Mouse (Mus musculus) intestine, embryonic 16.5 days (tissue): ENCODE results near the gene Nr6a1. TPM values are rescaled to one million over a fixed set of nuclear protein-coding genes. Genes with fewer than 3 reads are reported as not detected.

Source experiments
- ATAC-seq: fragments of 200-750 bp; cut with Nextera tagmentation; 2 replicates; pipeline ENCODE4 v1.8.0; 2017; ENCODE audit warnings: moderate TSS enrichment, moderate library complexity
- H3K27ac ChIP-seq: fragments of 300-500 bp; sonication (generic); 2 replicates; pipeline ENCODE4 v1.5.1; 2014; ENCODE audit warnings: mild to moderate bottlenecking, low read length
- H3K27me3 ChIP-seq: fragments of 300-500 bp; sonication (generic); replicated peaks from 2 replicates; pipeline ENCODE4 v1.6.1; 2014; ENCODE audit warnings: low read length, control low read depth, mixed read lengths; ENCODE audit not compliant: control insufficient read depth, insufficient read depth
- H3K36me3 ChIP-seq: fragments of 300-500 bp; sonication (generic); 2 replicates; pipeline ENCODE4 v1.6.1; 2014; ENCODE audit warnings: low read length, control low read depth; ENCODE audit not compliant: control insufficient read depth, insufficient read depth
- H3K4me1 ChIP-seq: fragments of 300-500 bp; sonication (generic); 2 replicates; pipeline ENCODE4 v1.6.1; 2014; ENCODE audit warnings: low read length, control low read depth, mixed read lengths; ENCODE audit not compliant: control insufficient read depth, insufficient read depth
- H3K4me2 ChIP-seq: fragments of 300-500 bp; sonication (generic); 2 replicates; pipeline ENCODE4 v1.6.1; 2014; ENCODE audit warnings: low read depth, low read length, control low read depth
- H3K4me3 ChIP-seq: fragments of 300-500 bp; sonication (generic); 2 replicates; pipeline ENCODE4 v1.5.1; 2014; ENCODE audit warnings: mild to moderate bottlenecking, low read length
- H3K9ac ChIP-seq: fragments of 300-500 bp; sonication (generic); 2 replicates; pipeline ENCODE4 v1.6.1; 2014; ENCODE audit warnings: low read depth, low read length
- H3K9me3 ChIP-seq: fragments of 300-500 bp; sonication (generic); 2 replicates; pipeline ENCODE4 v1.6.1; 2016; ENCODE audit warnings: low read length, control low read depth; ENCODE audit not compliant: control insufficient read depth
- WGBS: fragments of 180-500 bp; shearing (Covaris S2); extraction: QIAGEN DNeasy Blood & Tissue Kit; methylation state at CpG from one replicate; pipeline ENCODE4 v1.1.7; 2014; 5-methylcytosine and 5-hydroxymethylcytosine counted together
- polyA plus RNA-seq: library from polyadenylated mRNA; unstranded; fragments of >200 nt; fragmentation: Nextera tagmentation; extraction: Ambion mirVana; gene quantifications from 2 replicates; pipeline ENCODE4 v1.2.1, GENCODE M21; 2015

Nr6a1 gene
- polyA plus RNA-seq, 1 experiment from 2014 or later = 1.7 TPM

DNA sequence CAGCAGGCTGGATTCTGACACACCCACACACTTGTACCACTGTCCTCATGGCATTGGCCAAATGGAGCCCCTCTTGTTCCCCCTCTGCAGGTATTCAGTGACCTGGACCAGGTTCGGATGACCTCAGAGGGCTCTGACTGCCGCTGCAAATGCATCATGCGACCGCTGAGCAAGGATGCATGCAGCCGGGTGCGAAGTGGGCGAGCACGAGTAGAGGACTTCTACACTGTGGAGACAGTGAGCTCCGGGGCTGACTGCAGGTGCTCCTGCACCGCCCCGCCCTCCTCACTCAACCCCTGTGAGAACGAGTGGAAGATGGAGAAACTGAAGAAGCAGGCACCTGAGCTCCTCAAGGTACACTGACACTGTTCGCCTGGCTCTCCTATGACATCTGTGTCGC is 13.9 kb upstream of the Nr6a1 start:
- Histone ChIP-seq H3K4me2 (no peak overlapping the region), H3K4me3 (no peak overlapping the region), H3K27me3 (no peaks in the 10 kb centered on the region), H3K27ac (no peak overlapping the region), H3K36me3 (no peaks in the 10 kb centered on the region), H3K4me1 (no peaks in the 10 kb centered on the region), H3K9me3 (peaks cover 3% of the 10 kb centered on the region; the same call in 1 of the 2 replicates), H3K9ac (no peak overlapping the region)
- ATAC-seq = no peak
- WGBS = 82% methylated on average over 14 of the region's 14 CpGs

- WGBS = 73% methylated on average over 2 of the region's 2 CpGs
- no peaks in the 10 kb centered on the region for H3K4me1 ChIP-seq
- H3K9me3 ChIP-seq = peaks cover 3% of the 10 kb centered on the region; the same call in 1 of the 2 replicates
- no peak overlapping the region for H3K4me2 ChIP-seq
- no peak overlapping the region for H3K4me3 ChIP-seq
- ATAC-seq = no peak
- no peaks in the 10 kb centered on the region for H3K27me3 ChIP-seq
- no peak overlapping the region for H3K27ac ChIP-seq
- H3K9ac ChIP-seq = no peak overlapping the region
- no peaks in the 10 kb centered on the region for H3K36me3 ChIP-seq
Measured at GRCm38 (mm10) chr2:38939047-38939446, 11.6 kb upstream of the Nr6a1 start.

- 78% methylated on average over 1 of the region's 1 CpGs for WGBS
- Histone ChIP-seq H3K4me1 (no peaks in the 10 kb centered on the region), H3K9ac (no peak overlapping the region), H3K4me3 (no peak overlapping the region), H3K27me3 (no peaks in the 10 kb centered on the region), H3K36me3 (no peaks in the 10 kb centered on the region), H3K27ac (no peak overlapping the region), H3K9me3 (peaks cover 3% of the 10 kb centered on the region; the same call in 1 of the 2 replicates), H3K4me2 (no peak overlapping the region)
- ATAC-seq = no peak
Measured at GRCm38 (mm10) chr2:38938007-38938406, 10.5 kb upstream of the Nr6a1 start.

DNA sequence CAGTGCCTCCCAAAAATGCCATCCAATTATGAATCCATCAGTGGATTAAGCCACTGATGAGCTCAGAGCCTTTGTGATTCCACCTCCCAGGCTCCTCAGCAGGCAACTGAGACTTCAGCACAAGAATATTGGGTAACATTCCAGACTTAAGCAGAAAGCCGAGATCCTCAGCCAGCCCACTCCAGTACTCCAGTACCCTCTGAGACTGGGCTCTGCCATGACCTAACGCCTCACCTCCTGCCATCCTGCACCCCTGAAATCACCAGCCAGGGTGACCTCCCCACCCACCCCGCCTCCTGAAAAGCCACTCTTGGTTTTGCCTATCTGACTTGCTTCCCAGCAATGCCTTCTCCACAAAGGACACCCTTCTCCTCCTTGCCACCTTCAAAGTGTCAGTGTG is 9.9 kb upstream of the Nr6a1 start:
- Histone ChIP-seq H3K27me3 (no peaks in the 10 kb centered on the region), H3K27ac (no peak overlapping the region), H3K9me3 (peaks cover 3% of the 10 kb centered on the region; the same call in 1 of the 2 replicates), H3K4me2 (no peak overlapping the region), H3K9ac (no peak overlapping the region), H3K4me3 (no peak overlapping the region), H3K36me3 (no peaks in the 10 kb centered on the region), H3K4me1 (no peaks in the 10 kb centered on the region)
- ATAC-seq = no peak
- 72% methylated on average over 3 of the region's 3 CpGs for WGBS

GRCm38 (mm10) chr2:38936721-38937378 is 9.4 kb upstream of the Nr6a1 start:
- 75% methylated on average over 9 of the region's 9 CpGs for WGBS
- Histone ChIP-seq H3K9me3 (peaks cover 3% of the 10 kb centered on the region; the same call in 1 of the 2 replicates), H3K36me3 (no peaks in the 10 kb centered on the region), H3K4me3 (no peak overlapping the region), H3K4me2 (no peak overlapping the region), H3K4me1 (no peaks in the 10 kb centered on the region), H3K27ac (no peak overlapping the region), H3K27me3 (no peaks in the 10 kb centered on the region), H3K9ac (no peak overlapping the region)
- ATAC-seq = no peak

GRCm38 (mm10) chr2:38934936-38935335 is 7.4 kb upstream of the Nr6a1 start:
- H3K4me3 ChIP-seq = no peak overlapping the region
- ATAC-seq = no peak
- peaks cover 4% of the 10 kb centered on the region; the same call in 1 of the 2 replicates for H3K4me1 ChIP-seq
- no peaks in the 10 kb centered on the region for H3K27me3 ChIP-seq
- H3K27ac ChIP-seq = no peak overlapping the region
- peaks cover 3% of the 10 kb centered on the region; the same call in 1 of the 2 replicates for H3K9me3 ChIP-seq
- no peaks in the 10 kb centered on the region for H3K36me3 ChIP-seq
- no peak overlapping the region for H3K9ac ChIP-seq
- 72% methylated on average over 5 of the region's 5 CpGs for WGBS
- H3K4me2 ChIP-seq = no peak overlapping the region

DNA sequence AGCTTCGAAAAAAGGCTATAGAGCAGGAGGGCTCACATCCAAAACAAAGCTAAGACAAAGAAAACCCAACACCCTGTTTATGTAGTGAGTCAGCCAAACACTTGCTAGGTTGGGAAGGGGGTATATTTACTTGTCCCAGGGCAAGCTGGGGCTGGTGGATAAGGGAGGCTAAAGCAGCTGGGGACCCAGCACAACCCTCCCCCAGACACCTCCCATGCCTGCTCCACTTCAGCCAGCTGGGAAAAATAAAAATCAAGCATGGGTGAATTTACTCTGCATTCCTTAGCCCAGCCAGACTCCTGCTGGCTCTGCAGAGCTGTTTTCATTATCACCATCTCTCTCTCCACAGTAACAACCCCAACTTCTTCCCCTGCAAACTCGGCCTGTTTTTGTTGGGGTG is 6.4 kb upstream of the Nr6a1 start:
- H3K27me3 ChIP-seq = no peaks in the 10 kb centered on the region
- H3K4me3 ChIP-seq = no peak overlapping the region
- H3K9ac ChIP-seq = no peak overlapping the region
- H3K4me1 ChIP-seq = peaks cover 4% of the 10 kb centered on the region; the same call in 1 of the 2 replicates
- ATAC-seq = no peak
- H3K27ac ChIP-seq = no peak overlapping the region
- 24% methylated on average over 2 of the region's 2 CpGs for WGBS
- H3K4me2 ChIP-seq = no peak overlapping the region
- no peaks in the 10 kb centered on the region for H3K36me3 ChIP-seq
- H3K9me3 ChIP-seq = no peaks in the 10 kb centered on the region

- peak within 1 kb of the TSS; percentile 58 for H3K9ac ChIP-seq
- H3K36me3 ChIP-seq = no peaks in the 10 kb centered on the region
- H3K27ac ChIP-seq = no peak within 1 kb of the TSS
- H3K4me1 ChIP-seq = peaks cover 4% of the 10 kb centered on the region; the same call in 1 of the 2 replicates
- peak; percentile 73 for ATAC-seq
- peak within 1 kb of the TSS; percentile 79 for H3K4me2 ChIP-seq
- H3K27me3 ChIP-seq = no peaks in the 10 kb centered on the region
- H3K4me3 ChIP-seq = peak within 1 kb of the TSS; percentile 45
- 9% methylated on average over 30 of the region's 32 CpGs for WGBS
- H3K9me3 ChIP-seq = no peaks in the 10 kb centered on the region
Measured at GRCm38 (mm10) chr2:38931851-38932667, 4.6 kb upstream of the Nr6a1 start, which contains the start of gene Olfml2a. Gene Olfml2a (plus strand): TSS chr2:38931978.

DNA sequence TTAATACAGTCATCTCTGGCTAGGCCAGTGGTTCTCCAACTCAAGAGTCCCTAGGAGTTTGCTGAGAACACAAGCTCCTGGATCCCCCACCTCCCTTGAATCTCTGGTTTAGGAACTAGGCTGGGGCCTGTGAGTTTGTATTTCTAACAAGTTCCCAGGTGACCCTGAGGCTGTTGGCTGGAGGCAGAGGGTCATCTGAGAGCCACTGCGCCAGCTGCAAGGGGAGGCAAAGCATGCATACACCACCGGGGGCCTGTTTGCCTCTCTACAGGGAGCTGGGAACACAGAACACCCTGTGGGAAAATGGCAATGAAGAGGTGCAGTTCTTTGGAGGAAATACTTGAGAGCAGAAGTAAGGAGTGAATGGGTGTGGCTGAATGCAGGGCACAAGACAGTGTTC is 2.8 kb upstream of the Nr6a1 start:
- no peak for ATAC-seq
- 63% methylated on average over 2 of the region's 2 CpGs for WGBS
- Histone ChIP-seq H3K27ac (no peak overlapping the region), H3K4me2 (no peak overlapping the region), H3K4me3 (no peak overlapping the region), H3K9me3 (no peaks in the 10 kb centered on the region), H3K36me3 (no peaks in the 10 kb centered on the region), H3K4me1 (peaks cover 7% of the 10 kb centered on the region; the same call in 1 of the 2 replicates), H3K9ac (0 out of 2 replicates have a peak overlapping the region, but pooled peaks have one; percentile 28), H3K27me3 (no peaks in the 10 kb centered on the region)
